Mouse (Mus musculus) retina, postnatal 1 day (tissue): ENCODE measurements at regions not wholly inside any gene's neighbourhood (a gene's known extent, or its start where the extent isn't known, plus 50 kb on each side); places are given as distances from the start of the nearest gene placed in this dataset.

ENCODE experiments used
- DNase-seq: peaks from one replicate; pipeline ENCODE4 v3.0.0-alpha.2; 2012

GRCm38 (mm10) chr8:30952818-30953217, 2475.7 kb upstream of the 5930422O12Rik start:
- DNase-seq = no peak

- no peak for DNase-seq
Observed at GRCm38 (mm10) chr8:30959436-30960180, 2468.9 kb upstream of the 5930422O12Rik start.

- no peak for DNase-seq
Observed at GRCm38 (mm10) chr8:30960486-30960885, 2468.0 kb upstream of the 5930422O12Rik start.

GRCm38 (mm10) chr8:30962207-30962606, 2466.3 kb upstream of the 5930422O12Rik start:
- DNase-seq = peak; percentile 27

- no peak for DNase-seq
Observed at GRCm38 (mm10) chr8:30982814-30983213, 2445.7 kb upstream of the 5930422O12Rik start.

- no peak for DNase-seq
Observed at GRCm38 (mm10) chr8:30988051-30988450, 2440.5 kb upstream of the 5930422O12Rik start.

GRCm38 (mm10) chr8:30998657-30999056, 2429.9 kb upstream of the 5930422O12Rik start:
- DNase-seq = no peak

GRCm38 (mm10) chr8:31000120-31000519, 2428.4 kb upstream of the 5930422O12Rik start:
- DNase-seq = no peak

GRCm38 (mm10) chr8:31001980-31002730, 2426.4 kb upstream of the 5930422O12Rik start:
- DNase-seq = peak; percentile 57

- DNase-seq = no peak
Observed at GRCm38 (mm10) chr8:31008309-31008708, 2420.2 kb upstream of the 5930422O12Rik start.

- DNase-seq = no peak
Observed at GRCm38 (mm10) chr8:31012068-31012467, 2416.4 kb upstream of the 5930422O12Rik start.

- DNase-seq = peak; percentile 93
Observed at GRCm38 (mm10) chr8:31031721-31032591, 2396.6 kb upstream of the 5930422O12Rik start.

- DNase-seq = peak; percentile 89
Observed at GRCm38 (mm10) chr8:31033281-31033680, 2395.2 kb upstream of the 5930422O12Rik start.

- DNase-seq = no peak
Observed at GRCm38 (mm10) chr8:31036892-31037291, 2391.6 kb upstream of the 5930422O12Rik start.
